Mouse (Mus musculus): ENCODE data around the gene Adamts14.

DNA sequence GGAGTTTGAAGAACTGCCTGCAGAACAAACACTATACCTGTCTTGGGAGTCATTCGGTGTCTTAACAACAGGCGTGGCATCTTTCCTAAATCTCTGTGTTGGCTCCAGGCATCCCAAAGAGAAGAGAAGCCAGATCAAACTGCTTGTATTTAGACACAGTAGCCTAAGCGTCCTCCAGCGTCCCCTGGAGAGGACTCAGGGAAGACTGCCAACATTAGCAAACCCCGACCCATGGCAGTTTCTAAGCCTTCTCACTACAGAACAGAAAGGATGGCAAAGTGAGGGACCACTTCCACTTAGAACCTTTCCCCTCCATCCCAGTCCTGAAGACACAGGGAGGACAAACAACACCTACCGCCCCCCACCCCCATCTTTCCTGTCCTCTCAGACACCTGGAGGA is 93.3 kb downstream of the Adamts14 start:
- no peak for TF ChIP-seq CTCF (IDR thresholded peaks at IDR 0.05; ENCODE audit: low read depth)
- no peak for TF ChIP-seq EP300 (IDR thresholded peaks at IDR 0.05; ENCODE audit: low read depth)

All from heart, postnatal 0 days (tissue).